Mouse (Mus musculus) CD8-positive naive resting alpha-beta T cell, adult 2 months (primary cell): ENCODE measurements around the gene Grk2.

Experiments
- DNase-seq, 2 experiments: peaks; one replicate each; pipeline ENCODE4 v3.0.0; 2022; ENCODE audit warnings: low read depth in 2 of 2, low spot score in 2 of 2

Gene Grk2

DNA sequence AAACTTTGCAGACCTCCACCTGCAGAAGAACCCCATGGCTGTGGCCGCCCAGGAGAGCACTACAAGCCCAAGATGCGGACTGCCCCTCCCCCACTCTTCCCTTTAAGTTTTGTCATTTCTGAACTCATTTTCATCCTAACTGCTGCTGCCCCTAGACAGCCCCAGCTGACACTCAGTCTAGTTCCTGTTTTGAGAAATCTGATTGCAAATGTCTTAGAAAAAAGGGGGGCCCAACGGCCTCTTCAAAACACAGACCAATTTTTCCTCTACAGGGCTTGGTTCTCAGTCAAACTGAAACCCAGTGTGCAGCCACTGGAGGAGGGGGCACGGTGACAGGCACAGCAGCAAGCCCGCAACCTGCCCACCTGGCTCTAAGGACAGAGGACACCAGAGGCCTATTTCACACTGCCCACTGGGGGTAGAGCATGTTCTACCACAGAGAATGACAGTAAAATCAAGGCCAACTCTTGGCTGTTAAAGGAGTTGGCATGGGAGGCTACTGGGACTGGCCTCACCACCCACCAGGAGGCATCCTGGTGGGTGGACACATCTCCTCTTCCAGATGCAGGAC lies 1.7 kb downstream of the Grk2 start:
- no peak for DNase-seq

GRCm38 (mm10) chr19:4303640-4303995 lies 2.4 kb downstream of the Grk2 start:
- no peak for DNase-seq

GRCm38 (mm10) chr19:4302936-4303639 lies 2.9 kb downstream of the Grk2 start:
- no peak for DNase-seq

- DNase-seq = peak in 1 of 2 experiments; percentile 65
These were observed 4.0 kb downstream of the Grk2 start for GRCm38 (mm10) chr19:4301735-4302651.

DNA sequence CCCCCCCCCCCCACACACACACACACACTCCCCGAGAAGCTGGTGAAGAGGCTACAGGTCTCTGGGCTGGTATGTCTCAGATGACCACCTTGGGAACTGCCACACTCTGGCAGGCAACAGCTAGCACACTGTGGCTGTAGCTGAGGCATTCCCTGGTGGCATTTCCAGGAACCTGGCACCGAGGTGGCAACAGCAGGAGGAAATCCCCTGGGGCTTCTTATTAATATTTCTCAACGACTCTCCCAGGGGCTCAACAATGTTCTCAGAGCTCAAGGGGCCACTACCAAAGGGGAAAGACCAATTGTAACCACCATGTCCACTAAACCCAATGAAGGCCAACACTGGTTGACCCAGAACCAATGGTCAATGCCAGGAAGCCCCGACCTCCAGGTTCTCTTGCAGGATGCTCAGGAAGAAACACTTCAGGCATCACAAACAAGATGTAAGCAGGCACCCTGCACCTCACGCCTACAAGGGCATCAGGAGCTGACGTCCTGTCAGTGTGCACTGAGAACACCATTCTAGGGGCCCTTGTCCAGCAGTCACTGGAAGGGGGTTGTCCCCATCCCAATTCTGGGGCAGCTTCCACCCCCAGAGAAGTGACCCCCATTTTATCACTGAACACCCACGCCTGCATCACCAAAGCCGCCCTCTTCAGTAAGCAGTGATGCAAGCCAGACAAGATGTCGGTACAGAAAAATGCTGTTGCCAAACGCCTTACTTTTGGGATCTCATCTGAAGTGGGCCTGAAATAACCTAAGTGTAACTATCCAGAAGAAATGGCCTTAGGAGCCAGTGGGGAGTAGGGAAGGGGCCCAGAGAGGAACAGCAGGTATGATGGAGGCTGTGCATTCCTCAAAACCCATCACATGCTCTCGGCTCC lies 4.9 kb downstream of the Grk2 start:
- no peak for DNase-seq

GRCm38 (mm10) chr19:4300271-4300704 lies 5.7 kb downstream of the Grk2 start:
- peak; percentile 77 to 80 for DNase-seq

DNA sequence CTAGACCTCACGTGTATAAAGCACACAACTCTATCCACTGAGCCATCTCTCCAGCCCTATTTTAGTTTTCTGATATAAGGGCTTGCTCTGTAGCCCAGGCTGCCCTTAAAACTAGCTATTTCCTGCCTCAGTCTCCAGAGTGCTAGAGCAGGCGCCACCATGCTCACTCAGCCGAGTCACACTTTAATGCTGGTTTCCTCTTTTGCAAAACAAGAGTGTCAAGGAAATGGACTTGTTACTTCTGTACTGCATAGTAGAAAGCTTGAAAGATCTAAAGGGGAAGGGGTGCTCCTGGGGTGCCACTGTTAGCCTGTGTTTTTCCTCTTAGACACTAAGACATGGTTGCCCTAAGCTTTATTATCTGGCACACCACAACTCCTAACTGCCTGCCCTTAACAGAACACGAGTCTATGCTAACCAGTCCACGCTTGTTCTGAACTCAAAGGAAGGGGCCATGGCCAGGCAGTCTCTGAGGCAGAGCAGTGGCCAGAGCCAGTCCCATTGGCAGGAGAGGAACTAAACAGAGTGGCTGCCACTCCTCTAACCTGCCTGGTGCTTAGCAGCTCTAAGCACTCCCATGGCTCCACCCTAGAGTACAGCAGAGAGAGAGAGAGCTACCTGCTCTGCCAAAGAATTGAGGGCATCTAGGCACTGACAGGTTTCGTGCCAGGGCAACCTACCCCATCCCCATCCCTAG lies 6.3 kb downstream of the Grk2 start:
- peak in 1 of 2 experiments; percentile 42 for DNase-seq

- no peak for DNase-seq
These were observed 6.9 kb downstream of the Grk2 start for GRCm38 (mm10) chr19:4299126-4299525.

- no peak for DNase-seq
These were observed 7.5 kb downstream of the Grk2 start for GRCm38 (mm10) chr19:4298322-4299121.

- DNase-seq = no peak
These were observed 8.2 kb downstream of the Grk2 start for GRCm38 (mm10) chr19:4297851-4298250.

- no peak for DNase-seq
These were observed 9.4 kb downstream of the Grk2 start for GRCm38 (mm10) chr19:4296611-4297010.

GRCm38 (mm10) chr19:4295391-4295790 lies 10.6 kb downstream of the Grk2 start:
- no peak for DNase-seq

DNA sequence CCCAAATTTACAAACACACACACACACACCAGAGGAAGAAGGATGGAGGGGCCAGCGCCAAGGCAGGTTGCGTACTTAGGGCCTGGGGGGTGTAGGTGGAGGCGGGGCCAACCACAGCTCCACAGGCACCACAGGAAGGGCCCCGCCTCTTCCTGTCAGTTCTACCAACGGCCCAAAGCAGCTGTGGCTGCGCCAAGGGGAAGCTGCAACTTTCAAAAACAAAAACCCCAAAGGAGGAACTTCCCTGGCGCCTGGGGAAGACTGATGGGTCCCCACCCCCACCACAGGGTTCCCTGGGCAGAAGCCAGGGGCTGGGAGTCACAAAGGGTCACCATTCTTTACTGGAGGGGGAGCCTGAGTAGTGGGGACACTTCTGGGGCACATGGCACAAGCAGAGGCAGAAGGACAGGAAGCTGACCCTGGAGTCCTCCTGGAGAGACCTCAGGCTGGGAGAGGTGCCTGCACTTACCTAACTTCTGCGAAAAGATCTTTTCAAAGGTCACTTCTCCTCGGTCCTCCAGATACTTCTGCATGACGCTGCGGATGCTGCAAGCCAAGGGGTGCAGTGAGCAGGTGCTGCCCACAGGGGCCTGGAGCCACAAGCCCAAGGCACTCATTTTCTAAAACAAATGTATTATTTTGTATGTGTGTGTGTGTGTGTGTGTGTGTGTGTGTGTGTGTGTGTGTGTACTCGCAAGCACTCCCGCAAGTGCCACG lies 11.5 kb downstream of the Grk2 start:
- DNase-seq = peak; percentile 62 to 74

DNA sequence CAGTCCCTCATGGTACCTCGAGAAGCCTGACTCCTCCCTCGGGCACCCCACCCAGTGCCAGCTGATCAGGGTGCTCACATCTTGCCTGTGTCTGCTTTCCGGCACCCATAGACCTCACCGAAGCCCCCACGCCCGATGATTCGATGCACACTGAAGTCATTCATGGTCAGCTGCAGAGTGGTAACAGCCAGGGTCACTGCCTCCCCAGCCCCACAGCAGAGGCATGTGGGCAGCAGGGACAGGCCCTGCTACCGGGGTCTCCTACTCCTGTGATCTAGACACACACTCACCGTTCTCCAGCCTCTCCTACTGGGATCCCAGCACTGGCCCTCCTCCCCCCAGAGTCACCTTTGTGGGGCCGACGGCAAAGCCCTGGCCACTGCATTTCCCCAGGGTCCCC lies 14.9 kb downstream of the Grk2 start:
- no peak for DNase-seq

DNA sequence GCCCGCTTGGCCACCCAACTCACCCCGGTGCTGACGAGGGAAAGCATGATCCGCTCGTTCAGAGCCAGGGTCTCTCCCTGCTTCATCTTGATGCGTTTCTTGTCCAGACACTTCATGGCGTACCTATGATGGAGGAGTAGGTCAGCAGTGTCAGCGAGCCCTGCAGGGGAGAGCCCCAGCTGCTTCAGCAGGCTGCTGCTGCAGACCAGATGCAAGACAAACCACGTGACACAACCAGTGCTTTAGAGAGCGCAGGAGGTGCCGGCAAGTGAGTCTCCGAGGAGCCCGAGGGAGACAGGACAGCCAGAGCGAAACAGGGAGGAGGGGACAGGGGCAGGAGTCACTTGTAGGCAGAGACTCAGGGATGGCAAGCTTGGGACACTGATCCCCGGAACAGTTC lies 15.3 kb downstream of the Grk2 start:
- DNase-seq = no peak

GRCm38 (mm10) chr19:4283653-4284052 lies 22.4 kb downstream of the Grk2 start:
- DNase-seq = no peak

DNA sequence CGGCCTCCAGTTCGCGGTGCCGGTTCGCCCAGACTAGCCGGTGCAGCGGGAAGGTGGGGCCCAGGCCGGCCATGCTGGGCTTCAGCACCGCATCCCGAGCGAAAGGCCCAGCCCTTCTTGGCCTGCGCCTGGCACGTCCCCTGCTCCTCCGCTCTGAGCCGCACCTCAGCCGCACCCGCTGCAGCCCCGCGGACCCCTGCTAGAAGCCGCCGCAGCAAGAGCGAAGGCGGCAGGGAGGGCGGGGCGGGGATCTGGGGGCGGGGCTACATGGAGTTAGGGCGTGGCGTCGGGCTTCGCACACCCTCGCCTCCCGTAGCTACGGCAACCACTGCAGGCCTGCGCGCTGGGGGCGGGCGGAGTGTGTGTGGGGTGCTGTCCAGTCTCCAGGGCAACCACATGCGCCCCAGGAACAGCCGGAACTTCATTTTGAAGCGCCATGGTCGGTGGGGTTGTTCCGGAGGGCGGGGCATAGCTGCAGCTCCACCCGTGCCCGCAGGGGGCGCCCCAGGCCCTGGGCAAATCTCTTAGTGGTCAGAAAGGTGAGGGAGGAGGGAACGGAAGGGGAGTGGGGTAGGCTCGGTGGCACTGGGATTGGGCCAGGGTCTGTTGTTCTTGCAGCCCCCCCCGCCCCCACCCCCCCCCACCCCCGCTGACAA lies 23.0 kb downstream of the Grk2 start, which contains the start of gene Ankrd13d:
Gene Ankrd13d (minus strand): TSS at position 240 of the 656 bp plus-strand sequence.
- peak; percentile 92 to 94 for DNase-seq

- DNase-seq = no peak
These were observed 25.6 kb downstream of the Grk2 start for GRCm38 (mm10) chr19:4280425-4280824.
